Mouse (Mus musculus) heart, embryonic 15.5 days (tissue): Measurements from ENCODE around the gene Sytl1. TPM values are rescaled to one million over a fixed set of nuclear protein-coding genes. Genes with fewer than 3 reads are reported as not detected.

Experiments
- ATAC-seq: fragments of 200-750 bp; cut with Nextera tagmentation; replicated peaks from 2 replicates; pipeline ENCODE4 v1.8.0; 2017; ENCODE audit warnings: low read depth, moderate TSS enrichment; ENCODE audit not compliant: insufficient number of reproducible peaks, insufficient read depth, low FRiP score
- H3K27ac ChIP-seq: fragments of 300-500 bp; sonication (generic); 2 replicates; pipeline ENCODE4 v1.5.1; 2015; ENCODE audit warnings: mild to moderate bottlenecking, inconsistent platforms
- H3K27me3 ChIP-seq: fragments of 300-500 bp; sonication (generic); 2 replicates; pipeline ENCODE4 v1.6.1; 2015; ENCODE audit warnings: inconsistent platforms
- H3K36me3 ChIP-seq: fragments of 300-500 bp; sonication (generic); 2 replicates; pipeline ENCODE4 v1.6.1; 2015; ENCODE audit warnings: mild to moderate bottlenecking, inconsistent platforms
- H3K4me1 ChIP-seq: fragments of 300-500 bp; sonication (generic); replicated peaks from 2 replicates; pipeline ENCODE4 v1.6.1; 2015; ENCODE audit warnings: inconsistent platforms
- H3K4me2 ChIP-seq: fragments of 300-500 bp; sonication (generic); 2 replicates; pipeline ENCODE4 v1.6.1; 2015; ENCODE audit warnings: inconsistent platforms, mild to moderate bottlenecking, moderate library complexity
- H3K4me3 ChIP-seq: fragments of 300-500 bp; sonication (generic); 2 replicates; pipeline ENCODE4 v1.5.1; 2015; ENCODE audit warnings: mild to moderate bottlenecking, inconsistent platforms
- H3K9ac ChIP-seq: fragments of 300-500 bp; sonication (generic); 2 replicates; pipeline ENCODE4 v1.6.1; 2015; ENCODE audit warnings: mild to moderate bottlenecking, inconsistent platforms
- H3K9me3 ChIP-seq: fragments of 300-500 bp; sonication (generic); replicated peaks from 2 replicates; pipeline ENCODE4 v1.6.1; 2016; ENCODE audit warnings: inconsistent platforms
- WGBS: fragments of 180-500 bp; shearing (Covaris S2); methylation state at CpG from one replicate; pipeline ENCODE4 v1.1.7; 2015; ENCODE audit warnings: mixed read lengths; 5-methylcytosine and 5-hydroxymethylcytosine counted together
- polyA plus RNA-seq: library from polyadenylated mRNA; unstranded; fragments of >200 nt; fragmentation: Nextera tagmentation; extraction: Ambion mirVana; gene quantifications from 2 replicates; pipeline ENCODE4 v1.2.1, GENCODE M21; 2015

Sytl1 gene
- polyA plus RNA-seq, 1 experiment from 2014 or later, result 0.96 TPM

DNA sequence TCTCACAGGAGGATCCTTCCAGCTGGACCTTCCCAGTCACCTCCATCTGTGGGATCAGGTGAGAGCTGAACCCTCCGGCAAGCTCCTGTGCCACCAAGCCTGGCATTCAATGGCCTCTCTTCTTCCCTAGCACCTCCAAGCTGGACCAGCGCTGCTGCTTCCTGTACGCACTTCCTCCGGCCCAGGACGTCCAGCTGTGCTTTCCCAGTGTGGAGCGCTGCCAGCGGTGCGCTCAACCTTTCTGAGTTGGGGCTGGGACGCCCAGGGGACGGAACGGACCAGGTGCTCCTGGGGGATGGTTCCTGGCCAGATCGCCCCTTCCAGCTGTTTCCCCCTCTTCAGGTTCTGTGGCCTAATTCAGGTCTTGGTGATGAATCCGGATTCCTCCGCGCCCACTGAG, 15.8 kb downstream of the Sytl1 start:
- 26% methylated on average over 15 of the region's 15 CpGs for WGBS
- Histone ChIP-seq H3K9me3 (no peaks in the 10 kb centered on the region), H3K4me1 (peaks cover 21% of the 10 kb centered on the region), H3K4me2 (no peak overlapping the region; the same call in 1 of the 2 replicates), H3K4me3 (no peak overlapping the region), H3K27ac (no peak overlapping the region), H3K36me3 (no peaks in the 10 kb centered on the region), H3K9ac (no peak overlapping the region), H3K27me3 (peaks cover 79% of the 10 kb centered on the region)
- ATAC-seq, result no peak

- no peaks in the 10 kb centered on the region for H3K36me3 ChIP-seq
- WGBS, result 55% methylated on average over 1 of the region's 1 CpGs
- no peak for ATAC-seq
- peaks cover 51% of the 10 kb centered on the region for H3K27me3 ChIP-seq
- H3K9ac ChIP-seq, result no peak overlapping the region
- H3K27ac ChIP-seq, result no peak overlapping the region
- H3K4me2 ChIP-seq, result no peak overlapping the region
- no peak overlapping the region for H3K4me3 ChIP-seq
- no peaks in the 10 kb centered on the region for H3K9me3 ChIP-seq
- H3K4me1 ChIP-seq, result peaks cover 19% of the 10 kb centered on the region
Observed at GRCm38 (mm10) chr4:133244289-133244688, 18.6 kb downstream of the Sytl1 start.

DNA sequence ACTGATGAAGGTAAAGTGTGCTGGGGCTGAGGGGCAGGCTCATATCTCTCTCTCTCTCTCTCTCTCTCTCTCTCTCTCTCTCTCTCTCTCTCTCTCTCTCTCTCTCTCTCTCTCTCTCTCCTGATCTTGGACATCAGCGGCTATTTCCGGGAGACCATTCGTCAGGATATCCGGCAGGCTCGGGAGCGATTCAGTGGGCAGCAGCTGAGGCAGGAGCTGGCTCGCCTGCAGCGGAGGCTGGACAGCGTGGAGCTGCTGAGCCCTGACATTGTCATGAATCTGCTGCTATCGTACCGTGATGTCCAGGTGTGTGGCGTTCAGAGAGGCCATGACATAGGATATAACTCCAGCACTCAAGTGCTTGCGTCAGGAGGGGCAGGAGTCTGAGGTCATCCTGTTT, 19.4 kb downstream of the Sytl1 start:
- Histone ChIP-seq H3K27me3 (peaks cover 44% of the 10 kb centered on the region), H3K27ac (no peak overlapping the region), H3K9me3 (no peaks in the 10 kb centered on the region), H3K4me1 (peaks cover 19% of the 10 kb centered on the region), H3K9ac (no peak overlapping the region), H3K4me2 (no peak overlapping the region), H3K4me3 (no peak overlapping the region), H3K36me3 (no peaks in the 10 kb centered on the region)
- no peak for ATAC-seq
- WGBS, result 33% methylated on average over 13 of the region's 13 CpGs

GRCm38 (mm10) chr4:133242710-133243109, 20.2 kb downstream of the Sytl1 start:
- Histone ChIP-seq H3K4me3 (no peak overlapping the region), H3K4me1 (peaks cover 19% of the 10 kb centered on the region), H3K27me3 (peaks cover 36% of the 10 kb centered on the region), H3K9ac (no peak overlapping the region), H3K27ac (no peak overlapping the region), H3K9me3 (no peaks in the 10 kb centered on the region), H3K4me2 (no peak overlapping the region), H3K36me3 (no peaks in the 10 kb centered on the region)
- no peak for ATAC-seq
- 68% methylated on average over 9 of the region's 9 CpGs for WGBS

DNA sequence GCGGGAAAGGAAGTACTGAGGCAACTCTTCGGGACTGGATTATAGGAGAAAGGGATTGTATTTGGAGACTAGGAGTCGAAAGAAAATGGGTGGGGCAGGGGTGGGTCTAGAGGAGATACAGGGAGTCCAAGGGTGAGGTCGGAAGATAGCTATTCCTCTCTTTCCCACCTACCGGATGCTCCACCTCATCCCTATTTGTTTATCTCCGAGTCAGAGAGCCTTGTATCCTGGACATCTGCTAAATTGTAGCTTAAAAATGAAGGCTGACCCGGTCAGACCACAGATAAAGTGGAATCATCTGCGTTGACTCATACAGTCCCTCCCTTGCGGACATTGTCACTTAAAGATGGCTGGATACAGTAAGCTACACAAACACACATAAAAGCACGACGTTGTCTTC, 21.0 kb downstream of the Sytl1 start:
- no peaks in the 10 kb centered on the region for H3K36me3 ChIP-seq
- peaks cover 28% of the 10 kb centered on the region for H3K27me3 ChIP-seq
- 26% methylated on average over 11 of the region's 11 CpGs for WGBS
- no peaks in the 10 kb centered on the region for H3K9me3 ChIP-seq
- ATAC-seq, result no peak
- H3K4me1 ChIP-seq, result peaks cover 14% of the 10 kb centered on the region
- H3K9ac ChIP-seq, result no peak overlapping the region
- H3K4me2 ChIP-seq, result peak overlapping the region; percentile 90
- no peak overlapping the region for H3K27ac ChIP-seq
- H3K4me3 ChIP-seq, result peak overlapping the region; percentile 65

DNA sequence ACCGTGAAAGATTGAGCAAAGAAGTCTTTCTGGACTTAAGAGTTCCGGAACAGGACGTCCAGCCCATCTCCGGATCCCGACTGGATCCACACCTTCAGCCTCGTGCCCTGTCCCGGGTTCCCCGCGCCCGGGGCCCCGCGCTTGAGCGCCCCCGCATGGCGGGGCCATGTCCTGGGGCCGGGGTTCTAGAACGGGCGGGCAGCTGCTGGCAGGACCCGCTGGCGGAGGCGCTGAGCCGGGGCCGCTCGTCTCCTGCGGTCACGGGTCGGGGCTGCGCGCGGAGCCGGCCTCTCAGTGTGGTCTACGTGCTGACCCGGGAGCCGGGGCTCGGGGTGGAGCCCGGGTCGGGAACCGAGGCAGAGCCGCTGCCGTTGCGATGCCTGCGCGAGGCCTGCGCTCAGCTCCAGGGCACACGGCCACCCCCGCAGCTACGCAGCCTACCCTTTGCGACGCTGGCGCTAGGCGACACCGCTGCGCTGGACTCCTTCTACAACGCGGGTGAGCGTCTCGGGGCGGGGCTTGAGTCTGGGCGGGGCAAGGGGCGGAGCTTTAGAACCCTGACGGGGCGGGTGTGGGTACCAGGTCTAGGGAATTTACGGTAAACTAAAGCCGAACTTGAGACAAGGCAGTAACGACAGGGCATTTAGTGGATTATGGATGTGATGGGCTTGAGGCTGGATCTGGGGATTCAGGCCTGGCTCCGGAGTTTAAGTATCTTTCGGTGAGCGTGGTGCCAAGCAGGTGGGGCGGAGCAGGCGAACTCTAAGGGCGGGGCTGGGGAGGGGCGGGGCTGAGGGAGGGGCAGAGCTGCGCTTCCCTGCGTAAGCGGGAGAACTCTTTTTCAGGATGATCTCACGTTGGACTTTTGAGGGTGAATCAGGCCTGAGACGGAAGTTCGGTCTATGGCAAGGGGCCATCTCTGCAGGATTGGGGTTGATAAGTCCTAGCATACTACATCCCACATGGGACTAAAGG, 21.7 kb downstream of the Sytl1 start:
- H3K4me1 ChIP-seq, result peaks cover 14% of the 10 kb centered on the region
- H3K36me3 ChIP-seq, result no peaks in the 10 kb centered on the region
- H3K27me3 ChIP-seq, result peaks cover 24% of the 10 kb centered on the region
- ATAC-seq, result peak; percentile 89
- under 1% methylated on average over 78 of the region's 78 CpGs for WGBS
- H3K4me2 ChIP-seq, result peak overlapping the region; percentile 90
- H3K27ac ChIP-seq, result peak overlapping the region; percentile 78
- peak overlapping the region; percentile 67 for H3K9ac ChIP-seq
- H3K9me3 ChIP-seq, result no peaks in the 10 kb centered on the region
- H3K4me3 ChIP-seq, result peak overlapping the region; percentile 65

DNA sequence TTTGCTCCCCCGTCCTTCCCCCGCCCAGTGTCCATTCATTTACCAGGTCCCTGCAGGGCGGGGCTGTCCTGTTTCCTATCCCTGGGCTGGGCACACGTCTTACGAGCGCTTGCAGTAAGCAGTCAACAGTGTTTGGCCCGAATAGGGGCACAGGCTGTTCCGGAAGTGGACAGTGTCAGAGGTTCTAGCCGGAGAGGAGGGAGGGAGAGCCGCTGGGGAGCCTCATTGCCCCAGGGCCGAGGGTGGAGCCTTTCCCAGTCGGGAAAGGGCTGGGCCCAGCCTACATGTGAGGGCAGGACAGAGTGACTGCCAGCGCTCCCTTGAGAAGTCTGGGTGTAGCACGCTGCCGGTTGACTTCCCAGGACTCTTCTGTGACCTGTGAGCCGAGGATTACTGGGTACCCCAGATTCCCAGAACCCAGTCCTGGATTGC, 22.4 kb downstream of the Sytl1 start, which contains the start of gene Map3k6:
TSS of gene Map3k6 (plus strand) at position 329 of the 432 bp plus-strand sequence.
- Histone ChIP-seq H3K9me3 (no peaks in the 10 kb centered on the region), H3K4me1 (peaks cover 14% of the 10 kb centered on the region), H3K4me3 (peak within 1 kb of the TSS; percentile 65), H3K27ac (peak within 1 kb of the TSS; percentile 78), H3K4me2 (peak within 1 kb of the TSS; percentile 90), H3K27me3 (peaks cover 17% of the 10 kb centered on the region), H3K36me3 (no peaks in the 10 kb centered on the region), H3K9ac (peak within 1 kb of the TSS; percentile 67)
- peak; percentile 54 for ATAC-seq
- WGBS, result 11% methylated on average over 16 of the region's 16 CpGs

DNA sequence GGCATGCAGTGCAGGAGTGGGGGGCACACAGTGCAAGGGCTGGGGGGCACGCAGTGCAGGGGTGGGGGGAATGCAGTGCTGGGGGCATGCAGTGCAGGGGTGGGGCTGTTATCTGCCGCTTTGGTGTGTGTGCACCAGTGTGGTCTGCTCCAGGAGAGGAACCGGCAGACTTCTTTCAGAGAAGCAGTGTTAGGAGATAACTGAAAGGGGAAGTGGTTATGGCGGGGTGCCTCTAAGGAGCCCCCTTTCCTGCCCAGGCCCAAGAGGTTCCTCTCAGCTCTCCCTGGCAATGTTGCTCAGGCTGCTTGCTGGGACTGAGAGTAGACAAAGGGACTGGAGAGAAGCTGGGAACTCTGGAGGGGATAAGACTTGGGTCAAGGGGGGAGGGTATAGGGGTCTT, 25.0 kb downstream of the Sytl1 start:
- Histone ChIP-seq H3K27me3 (peaks cover 9% of the 10 kb centered on the region), H3K4me2 (no peak overlapping the region), H3K9ac (no peak overlapping the region), H3K4me3 (no peak overlapping the region), H3K9me3 (no peaks in the 10 kb centered on the region), H3K36me3 (no peaks in the 10 kb centered on the region), H3K4me1 (peaks cover 17% of the 10 kb centered on the region), H3K27ac (no peak overlapping the region)
- WGBS, result 45% methylated on average over 4 of the region's 4 CpGs
- no peak for ATAC-seq

DNA sequence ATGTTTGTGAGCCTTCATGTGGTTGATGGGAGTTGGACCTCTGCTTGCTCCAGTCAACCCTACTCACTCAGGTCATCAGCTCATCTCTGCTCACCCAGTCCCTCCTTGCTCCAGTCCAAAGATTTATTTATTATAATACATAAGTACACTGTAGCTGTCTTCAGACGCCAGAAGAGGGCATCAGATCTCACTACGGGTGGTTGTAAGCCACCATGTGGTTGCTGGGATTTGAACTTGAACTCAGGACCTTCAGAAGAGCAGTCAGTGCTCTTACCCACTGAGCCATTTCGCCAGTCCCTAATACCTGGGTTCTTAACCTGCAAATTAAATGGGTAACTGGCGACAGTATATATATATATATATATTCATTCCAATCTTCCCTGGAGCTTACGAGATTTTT, 27.5 kb downstream of the Sytl1 start:
- H3K4me3 ChIP-seq, result no peak overlapping the region
- no peak overlapping the region for H3K4me2 ChIP-seq
- 75% methylated on average over 5 of the region's 5 CpGs for WGBS
- no peak overlapping the region for H3K9ac ChIP-seq
- H3K4me1 ChIP-seq, result peaks cover 5% of the 10 kb centered on the region
- H3K27me3 ChIP-seq, result peaks cover 3% of the 10 kb centered on the region; the same call in 1 of the 2 replicates
- no peak for ATAC-seq
- no peaks in the 10 kb centered on the region for H3K36me3 ChIP-seq
- no peak overlapping the region for H3K27ac ChIP-seq
- no peaks in the 10 kb centered on the region for H3K9me3 ChIP-seq

DNA sequence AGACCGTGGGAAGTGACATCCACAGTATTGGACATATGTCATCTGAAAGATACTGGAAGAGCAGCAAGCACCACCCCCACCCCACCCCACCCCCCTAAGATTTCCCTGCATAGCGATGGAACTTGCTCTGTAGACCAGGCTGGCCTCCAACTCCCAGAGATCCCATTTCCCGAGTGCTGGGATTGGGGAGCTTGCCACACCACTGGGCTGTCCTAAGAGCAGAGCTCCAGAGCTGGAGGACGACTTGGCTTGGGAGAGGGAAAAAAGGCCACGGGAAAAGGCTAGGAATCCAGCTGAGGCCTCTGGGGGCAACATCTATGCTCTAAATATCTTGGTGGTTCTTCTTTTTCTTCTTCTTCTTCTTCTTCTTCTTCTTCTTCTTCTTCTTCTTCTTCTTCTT, 28.1 kb downstream of the Sytl1 start:
- Histone ChIP-seq H3K4me1 (peaks cover 3% of the 10 kb centered on the region), H3K9ac (no peak overlapping the region), H3K4me2 (no peak overlapping the region), H3K9me3 (no peaks in the 10 kb centered on the region), H3K4me3 (no peak overlapping the region), H3K36me3 (no peaks in the 10 kb centered on the region), H3K27me3 (peaks cover 3% of the 10 kb centered on the region; the same call in 1 of the 2 replicates), H3K27ac (no peak overlapping the region)
- 46% methylated on average over 5 of the region's 5 CpGs for WGBS
- ATAC-seq, result no peak

DNA sequence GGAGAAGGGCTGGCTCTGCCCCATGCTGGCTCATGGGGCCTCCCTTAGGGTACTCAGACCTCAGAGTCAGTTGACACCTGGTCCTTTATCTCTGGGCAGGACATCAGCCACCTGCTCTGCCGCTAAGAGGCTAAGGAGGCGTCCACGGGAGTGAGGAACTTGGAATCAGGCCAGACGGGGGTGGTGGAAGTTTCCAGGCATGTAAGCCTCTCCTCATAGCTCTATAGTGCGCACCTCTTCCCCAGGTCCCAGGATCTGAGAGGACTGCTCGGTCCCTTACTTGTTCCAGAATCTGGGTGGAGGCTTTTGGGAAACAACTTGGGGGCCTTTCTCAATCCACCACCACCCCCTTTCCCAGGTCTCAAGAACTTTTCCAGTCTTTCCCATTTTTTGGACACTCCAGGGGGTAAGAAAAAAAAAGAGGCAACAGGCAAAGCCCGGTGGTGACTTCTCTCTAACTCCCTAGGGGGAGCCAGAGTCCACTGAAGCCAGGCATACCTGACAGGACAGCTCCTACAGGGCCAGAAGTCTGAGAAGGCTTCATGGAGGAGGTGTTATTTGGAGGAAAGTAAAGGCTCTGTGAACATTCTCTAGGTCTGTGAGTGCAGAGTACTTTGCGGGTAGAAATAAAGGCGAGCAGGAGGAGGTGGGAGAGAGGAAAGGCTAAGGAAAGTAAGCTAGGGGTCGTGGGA, 29.5 kb downstream of the Sytl1 start:
- Histone ChIP-seq H3K4me2 (no peak overlapping the region), H3K36me3 (no peaks in the 10 kb centered on the region), H3K27me3 (peaks cover 3% of the 10 kb centered on the region; the same call in 1 of the 2 replicates), H3K4me3 (no peak overlapping the region), H3K9ac (no peak overlapping the region), H3K4me1 (peaks cover 3% of the 10 kb centered on the region), H3K27ac (no peak overlapping the region), H3K9me3 (no peaks in the 10 kb centered on the region)
- no peak for ATAC-seq
- WGBS, result 28% methylated on average over 10 of the region's 10 CpGs
